Mouse (Mus musculus): ENCODE measurements at regions not wholly inside any gene's neighbourhood (a gene's known extent, or its start where the extent isn't known, plus 50 kb on each side); places are given as distances from the start of the nearest gene placed in this dataset.

- Histone ChIP-seq H3K27me3 (no peaks in the 10 kb centered on the region), H3K36me3 (no peaks in the 10 kb centered on the region), H3K4me3 (no peak overlapping the region), H3K4me2 (replicated peaks) (no peak overlapping the region), H3K9me3 (no peaks in the 10 kb centered on the region), H3K27ac (no peak overlapping the region), H3K4me1 (no peaks in the 10 kb centered on the region), H3K9ac (no peak overlapping the region)
- 78% methylated on average over 5 of the region's 5 CpGs for WGBS
- ATAC-seq (ENCODE audit: low FRiP score, low read depth): no peak
These were observed 75.5 kb upstream of the Klf9 start for GRCm38 (mm10) chr19:23065548-23065947.

DNA sequence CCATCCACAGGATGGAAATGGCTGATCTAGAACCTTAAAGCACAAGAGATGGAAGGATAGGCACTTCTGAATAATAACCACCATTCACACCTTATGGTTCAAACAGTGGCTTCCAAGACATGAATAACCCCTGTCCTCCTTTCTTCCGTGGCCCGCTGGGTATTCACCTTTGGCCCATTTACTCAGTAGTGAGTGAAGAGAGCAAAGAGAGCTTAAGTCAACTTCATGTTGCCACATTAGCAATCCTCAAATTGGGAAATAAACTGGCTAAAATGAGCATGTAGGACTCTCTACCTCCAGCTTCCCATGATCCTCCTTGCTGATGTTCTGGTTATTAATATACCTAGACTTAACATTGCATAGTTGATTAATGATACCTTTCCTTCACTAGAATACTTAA lies 74.3 kb upstream of the Klf9 start:
- ATAC-seq (ENCODE audit: low FRiP score, low read depth): no peak
- WGBS: 98% methylated on average over 2 of the region's 2 CpGs

GRCm38 (mm10) chr19:23068600-23068999 lies 72.4 kb upstream of the Klf9 start:
- Histone ChIP-seq H3K9me3 (no peaks in the 10 kb centered on the region), H3K36me3 (no peaks in the 10 kb centered on the region), H3K27me3 (no peaks in the 10 kb centered on the region), H3K27ac (no peak overlapping the region), H3K4me3 (no peak overlapping the region), H3K4me1 (no peaks in the 10 kb centered on the region), H3K4me2 (replicated peaks) (no peak overlapping the region), H3K9ac (no peak overlapping the region)
- no peak for ATAC-seq (ENCODE audit: low FRiP score, low read depth)
- 93% methylated on average over 3 of the region's 3 CpGs for WGBS

More for the DNA sequence above, 74.3 kb upstream of the Klf9 start:
- no peak overlapping the region for H3K27ac ChIP-seq
- no peak overlapping the region for H3K9ac ChIP-seq
- H3K36me3 ChIP-seq: no peaks in the 10 kb centered on the region
- H3K4me3 ChIP-seq: no peak overlapping the region
- H3K9me3 ChIP-seq: no peaks in the 10 kb centered on the region
- no peaks in the 10 kb centered on the region for H3K4me1 ChIP-seq
- H3K27me3 ChIP-seq: no peaks in the 10 kb centered on the region
- no peak overlapping the region for H3K4me2 ChIP-seq (replicated peaks)

GRCm38 (mm10) chr19:23069656-23070055 lies 71.4 kb upstream of the Klf9 start:
- Histone ChIP-seq H3K27ac (no peak overlapping the region), H3K4me1 (no peaks in the 10 kb centered on the region), H3K4me2 (replicated peaks) (no peak overlapping the region), H3K9me3 (no peaks in the 10 kb centered on the region), H3K9ac (no peak overlapping the region), H3K4me3 (no peak overlapping the region), H3K36me3 (no peaks in the 10 kb centered on the region), H3K27me3 (no peaks in the 10 kb centered on the region)
- ATAC-seq (ENCODE audit: low FRiP score, low read depth): no peak
- WGBS: 83% methylated on average over 1 of the region's 1 CpGs

DNA sequence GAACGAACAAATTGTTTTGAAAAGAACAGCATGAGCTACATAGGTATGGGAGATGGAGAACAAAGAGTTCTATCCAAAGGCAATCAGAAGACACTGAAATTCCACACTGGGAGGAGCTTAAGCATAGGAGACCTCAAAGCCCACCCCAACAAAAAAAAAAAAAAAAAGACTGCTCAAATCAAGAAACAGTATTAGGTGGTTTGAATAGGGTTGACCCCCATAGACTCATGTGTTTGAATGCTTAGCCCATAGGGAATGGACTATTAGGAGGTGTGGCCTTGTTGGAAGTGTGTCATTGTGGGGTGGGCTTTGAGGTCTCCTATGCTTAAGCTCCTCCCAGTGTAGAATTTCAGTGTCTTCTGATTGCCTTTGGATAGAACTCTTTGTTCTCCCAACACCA lies 70.0 kb upstream of the Klf9 start:
- H3K9me3 ChIP-seq: no peaks in the 10 kb centered on the region
- H3K9ac ChIP-seq: no peak overlapping the region
- ATAC-seq (ENCODE audit: low FRiP score, low read depth): no peak
- no peak overlapping the region for H3K4me2 ChIP-seq (replicated peaks)
- H3K27me3 ChIP-seq: no peaks in the 10 kb centered on the region
- no peaks in the 10 kb centered on the region for H3K36me3 ChIP-seq
- H3K4me3 ChIP-seq: no peak overlapping the region
- WGBS: 92% methylated on average over 1 of the region's 1 CpGs
- no peak overlapping the region for H3K27ac ChIP-seq
- H3K4me1 ChIP-seq: no peaks in the 10 kb centered on the region

DNA sequence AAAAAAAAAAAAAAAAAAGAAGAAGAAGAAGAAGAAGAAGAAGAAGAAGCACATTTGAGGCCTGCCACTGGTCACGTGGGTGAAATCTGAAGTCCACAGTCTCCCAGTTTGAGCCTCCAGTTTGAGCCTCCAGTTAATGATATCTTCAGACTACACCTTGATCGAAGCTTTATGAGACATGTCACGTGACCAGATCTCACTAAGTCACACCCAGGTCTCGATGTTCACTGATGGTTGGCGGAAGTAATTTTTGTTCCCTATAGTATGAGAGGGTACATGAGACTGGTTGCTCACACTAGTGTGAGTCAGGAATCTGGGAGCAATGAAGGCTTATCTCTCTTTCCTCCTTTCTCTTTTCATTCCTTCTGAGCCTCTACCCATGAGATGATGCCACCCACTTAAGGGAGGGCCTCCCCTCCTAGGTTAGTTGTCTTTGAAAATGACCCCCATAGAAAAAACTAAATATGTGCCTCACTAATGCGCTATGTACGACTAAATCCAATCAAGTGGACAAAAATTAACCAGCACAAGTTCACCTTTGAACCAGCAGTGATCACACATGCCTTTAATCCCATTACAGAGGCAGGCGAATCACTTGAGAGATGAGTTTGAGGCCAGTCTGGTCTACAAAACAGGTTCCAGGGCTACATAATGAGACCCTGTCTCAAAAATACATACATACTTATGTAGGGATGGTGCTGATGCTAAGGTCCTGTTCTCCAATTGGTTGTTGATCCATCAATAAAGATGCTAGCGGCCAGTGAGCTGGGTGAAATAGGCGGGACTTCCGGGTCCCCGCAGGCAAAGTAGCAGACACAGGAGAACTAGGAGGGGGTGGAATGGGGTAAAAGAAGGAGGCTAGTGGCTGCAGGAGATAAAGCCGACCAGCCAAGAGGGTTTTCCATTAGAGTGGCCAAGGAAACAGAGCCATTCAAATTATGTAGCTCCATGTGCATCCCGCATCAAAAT lies 66.1 kb upstream of the Klf9 start:
- Histone ChIP-seq H3K9ac (no peak overlapping the region), H3K9me3 (no peaks in the 10 kb centered on the region), H3K4me1 (no peaks in the 10 kb centered on the region), H3K36me3 (no peaks in the 10 kb centered on the region), H3K4me2 (replicated peaks) (no peak overlapping the region), H3K27me3 (no peaks in the 10 kb centered on the region), H3K4me3 (no peak overlapping the region), H3K27ac (no peak overlapping the region)
- ATAC-seq (ENCODE audit: low FRiP score, low read depth): no peak
- WGBS: 85% methylated on average over 14 of the region's 14 CpGs

- H3K4me3 ChIP-seq: no peak overlapping the region
- H3K27me3 ChIP-seq: no peaks in the 10 kb centered on the region
- ATAC-seq (ENCODE audit: low FRiP score, low read depth): no peak
- no peak overlapping the region for H3K27ac ChIP-seq
- H3K9ac ChIP-seq: no peak overlapping the region
- H3K4me2 ChIP-seq (replicated peaks): no peak overlapping the region
- H3K36me3 ChIP-seq: no peaks in the 10 kb centered on the region
- H3K9me3 ChIP-seq: no peaks in the 10 kb centered on the region
- no peaks in the 10 kb centered on the region for H3K4me1 ChIP-seq
- WGBS: 54% methylated on average over 5 of the region's 5 CpGs
These were observed 65.2 kb upstream of the Klf9 start for GRCm38 (mm10) chr19:23075790-23076189.

GRCm38 (mm10) chr19:23085173-23085660 lies 55.8 kb upstream of the Klf9 start:
- H3K4me1 ChIP-seq: peaks cover 11% of the 10 kb centered on the region; the same call in 1 of the 2 replicates
- H3K4me2 ChIP-seq (replicated peaks): no peak overlapping the region
- H3K27ac ChIP-seq: no peak overlapping the region
- H3K9ac ChIP-seq: no peak overlapping the region
- ATAC-seq (ENCODE audit: low FRiP score, low read depth): peak; percentile 54; the same call in 1 of the 2 replicates
- no peaks in the 10 kb centered on the region for H3K27me3 ChIP-seq
- H3K9me3 ChIP-seq: no peaks in the 10 kb centered on the region
- H3K4me3 ChIP-seq: no peak overlapping the region
- 20% methylated on average over 7 of the region's 7 CpGs for WGBS
- no peaks in the 10 kb centered on the region for H3K36me3 ChIP-seq

DNA sequence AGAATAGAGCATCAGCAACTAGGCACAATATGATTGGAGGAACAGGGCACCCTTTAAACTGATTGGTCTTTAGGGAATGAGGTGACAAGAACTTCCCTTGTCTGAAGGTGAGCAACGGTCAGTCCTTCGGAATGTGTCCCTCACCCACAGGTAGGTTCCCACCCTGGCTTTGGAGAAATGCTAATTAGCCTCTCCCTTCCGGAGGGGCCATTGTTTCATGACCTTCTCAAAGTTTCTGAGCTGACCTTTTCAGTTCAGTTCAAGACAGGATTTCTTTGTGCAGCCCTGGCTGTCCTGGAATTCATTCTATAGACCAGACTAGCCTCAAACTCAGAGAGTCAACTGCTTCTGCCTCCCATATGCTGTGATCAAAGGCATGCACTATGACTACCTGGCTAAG lies 53.5 kb upstream of the Klf9 start:
- no peak overlapping the region for H3K4me2 ChIP-seq (replicated peaks)
- no peak overlapping the region for H3K4me3 ChIP-seq
- no peaks in the 10 kb centered on the region for H3K36me3 ChIP-seq
- 92% methylated on average over 3 of the region's 3 CpGs for WGBS
- no peak for ATAC-seq (ENCODE audit: low FRiP score, low read depth)
- no peak overlapping the region for H3K27ac ChIP-seq
- no peaks in the 10 kb centered on the region for H3K27me3 ChIP-seq
- H3K4me1 ChIP-seq: peaks cover 11% of the 10 kb centered on the region; the same call in 1 of the 2 replicates
- H3K9ac ChIP-seq: no peak overlapping the region
- H3K9me3 ChIP-seq: no peaks in the 10 kb centered on the region

DNA sequence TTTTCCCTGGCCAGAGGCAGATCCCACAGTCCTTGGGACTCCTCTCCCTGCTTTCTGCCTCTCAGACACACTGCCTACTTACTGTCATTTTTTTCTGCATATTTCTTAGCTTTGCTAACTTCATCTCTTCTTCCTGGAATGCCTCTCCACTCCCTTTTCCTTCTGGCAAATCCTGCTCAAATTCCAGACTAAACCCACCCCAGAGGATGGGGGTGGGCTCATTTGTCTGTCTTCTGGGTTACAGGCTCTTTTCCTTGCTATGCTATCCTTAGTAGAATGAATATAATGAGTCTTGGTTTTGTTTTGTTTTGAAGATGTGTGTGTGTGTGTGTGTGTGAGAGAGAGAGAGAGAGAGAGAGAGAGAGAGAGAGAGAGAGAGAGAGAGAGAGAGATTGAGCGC lies 51.9 kb upstream of the Klf9 start:
- WGBS: 100% methylated on average over 1 of the region's 1 CpGs

GRCm38 (mm10) chr19:23089761-23090514 lies 51.1 kb upstream of the Klf9 start:
- H3K9ac ChIP-seq: no peak overlapping the region
- 87% methylated on average over 8 of the region's 8 CpGs for WGBS
- H3K36me3 ChIP-seq: no peaks in the 10 kb centered on the region
- H3K4me3 ChIP-seq: no peak overlapping the region
- H3K9me3 ChIP-seq: no peaks in the 10 kb centered on the region
- peaks cover 11% of the 10 kb centered on the region; the same call in 1 of the 2 replicates for H3K4me1 ChIP-seq
- no peak overlapping the region for H3K4me2 ChIP-seq (replicated peaks)
- no peaks in the 10 kb centered on the region for H3K27me3 ChIP-seq
- ATAC-seq (ENCODE audit: low FRiP score, low read depth): no peak
- H3K27ac ChIP-seq: no peak overlapping the region

More for the DNA sequence above, 51.9 kb upstream of the Klf9 start:
- Histone ChIP-seq H3K4me2 (replicated peaks) (no peak overlapping the region), H3K36me3 (no peaks in the 10 kb centered on the region), H3K27me3 (no peaks in the 10 kb centered on the region), H3K9ac (no peak overlapping the region), H3K9me3 (no peaks in the 10 kb centered on the region), H3K4me1 (peaks cover 11% of the 10 kb centered on the region; the same call in 1 of the 2 replicates), H3K27ac (no peak overlapping the region), H3K4me3 (no peak overlapping the region)
- ATAC-seq (ENCODE audit: low FRiP score, low read depth): no peak
